Mouse (Mus musculus): ENCODE measurements around the gene Gm2000. TPM values are rescaled to one million over a fixed set of nuclear protein-coding genes. Genes with fewer than 3 reads are reported as not detected.

The Gm2000 gene
- polyA plus RNA-seq (2017; shearing (Covaris generic)), result 1,000 to 10,000 TPM; 1,054 to 2,045 TPM

DNA sequence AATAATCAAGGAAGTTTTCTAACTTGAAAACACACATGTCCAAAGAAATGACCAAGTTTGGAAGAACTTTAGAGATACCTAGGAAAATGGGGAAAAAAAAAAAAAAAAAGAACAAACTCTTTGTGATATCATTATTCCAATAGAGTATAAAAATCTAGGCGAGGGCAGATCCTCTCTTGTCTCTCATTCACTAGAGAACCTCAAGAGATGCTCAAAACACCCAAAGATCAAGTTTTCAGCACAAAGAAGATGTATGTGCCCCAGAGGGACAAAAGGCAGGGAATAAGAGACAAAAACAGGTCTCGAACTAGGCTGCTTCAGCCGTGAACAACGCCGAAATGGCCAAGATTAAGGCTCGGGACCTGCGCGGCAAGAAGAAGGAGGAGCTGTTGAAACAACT lies at the start of gene Gm2000:
Gene Gm2000 (plus strand): TSS at position 301 of the 400 bp plus-strand sequence.

Other genes starting within 250 kb of the Gm2000 start
- gene Fam163a, start 161.0 kb upstream of the Gm2000 start, polyA plus RNA-seq (2017; shearing (Covaris generic)), result not detected
- gene Tdrd5, start 62.4 kb upstream of the Gm2000 start, polyA plus RNA-seq (2017; shearing (Covaris generic)), result under 1 TPM in 1 of 2 experiments, not detected in 1; 0.23 TPM
- gene Nphs2, start 55.3 kb upstream of the Gm2000 start, polyA plus RNA-seq (2017; shearing (Covaris generic)), result not detected
- 1 to 10 TPM in 1 of 2 experiments, under 1 TPM in 1; 0.16 to 1.5 TPM for gene Axdnd1, start 55.1 kb downstream of the Gm2000 start, polyA plus RNA-seq (2017; shearing (Covaris generic))
- gene Soat1, start 108.3 kb downstream of the Gm2000 start, polyA plus RNA-seq (2017; shearing (Covaris generic)), result 10 to 100 TPM; 27.9 to 52.9 TPM
- 1 to 10 TPM in 1 of 2 experiments, under 1 TPM in 1; 0.79 to 1.2 TPM for gene Gm10031, start 158.0 kb downstream of the Gm2000 start, polyA plus RNA-seq (2017; shearing (Covaris generic))
- gene Abl2, start 192.7 kb downstream of the Gm2000 start, polyA plus RNA-seq (2017; shearing (Covaris generic)), result 1 to 10 TPM; 4.4 to 5.0 TPM

Measured in activated CD4-positive, CD25-positive, alpha-beta regulatory T cell (primary cell).